Mouse (Mus musculus) lung, postnatal 0 days (tissue): ENCODE measurements at regions not wholly inside any gene's neighbourhood (a gene's known extent, or its start where the extent isn't known, plus 50 kb on each side); places are given as distances from the start of the nearest gene placed in this dataset.

Experiments used
- CTCF ChIP-seq: IDR thresholded peaks from 2 replicates; pipeline ENCODE4 v1.5.1; 2016; ENCODE audit warnings: antibody characterized with exemption, mild to moderate bottlenecking
- EP300 ChIP-seq: IDR thresholded peaks from 2 replicates; pipeline ENCODE4 v1.6.1; 2016; ENCODE audit warnings: antibody characterized with exemption, mild to moderate bottlenecking, control low read depth

DNA sequence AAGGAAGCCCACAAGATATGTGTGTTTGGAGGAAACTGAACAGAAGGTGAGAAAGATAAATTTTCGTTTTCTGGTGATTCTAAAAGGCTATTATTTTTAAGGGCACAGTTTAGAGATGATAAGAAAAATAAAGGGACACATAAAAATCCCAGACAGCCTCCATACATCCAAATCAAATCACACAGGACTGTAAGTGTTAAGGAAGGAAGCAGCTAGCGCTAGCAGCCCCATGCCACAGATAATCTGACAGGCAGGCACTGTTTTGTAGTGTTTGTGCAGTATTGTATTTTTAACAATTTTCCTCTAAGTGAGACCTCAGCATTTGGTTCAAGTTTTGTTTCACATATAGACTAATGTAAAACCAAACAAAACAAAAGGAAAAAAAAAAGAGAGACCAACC is 402.4 kb upstream of the Dph6 start:
- TF ChIP-seq CTCF (no peak), EP300 (no peak)
